Mouse (Mus musculus) CH12.LX (cell line): ENCODE results near the gene Pip5k1b.

Source experiments
- CTCF ChIP-seq, 2 experiments: IDR thresholded peaks in 1 of 2; conservative IDR thresholded peaks in 1 of 2; 2 replicates each; pipeline ENCODE4 v1.5.1; 2011 to 2012; ENCODE audit warnings: low read depth in 2 of 2, low read length in 2 of 2, improper control_type of control experiment in 1 of 2, inconsistent platforms in 1 of 2, mild to moderate bottlenecking in 1 of 2, moderate library complexity in 1 of 2
- IRF4 ChIP-seq: IDR thresholded peaks from 2 replicates; pipeline ENCODE4 v1.6.1; 2014; ENCODE audit warnings: low read depth, mild to moderate bottlenecking, inconsistent platforms, low read length, improper control_type of control experiment
- MAX ChIP-seq: IDR thresholded peaks from 2 replicates; pipeline ENCODE4 v1.6.1; 2011; ENCODE audit warnings: low read length, improper control_type of control experiment
- MAZ ChIP-seq: IDR thresholded peaks from 2 replicates; pipeline ENCODE4 v1.6.1; 2012; ENCODE audit warnings: low read depth, mild to moderate bottlenecking, inconsistent platforms, low read length, improper control_type of control experiment, moderate library complexity
- MXI1 ChIP-seq: IDR thresholded peaks from 2 replicates; pipeline ENCODE4 v1.6.1; 2011; ENCODE audit warnings: mild to moderate bottlenecking, low read depth, low read length, improper control_type of control experiment
- MYC ChIP-seq: IDR thresholded peaks from 2 replicates; pipeline ENCODE4 v1.6.1; 2011; ENCODE audit warnings: low read depth, mild to moderate bottlenecking, improper control_type of control experiment, low read length
- POLR2A ChIP-seq: IDR thresholded peaks from 2 replicates; pipeline ENCODE4 v1.6.1; 2011; ENCODE audit warnings: low read depth, mild to moderate bottlenecking, improper control_type of control experiment, low read length
- POLR2AphosphoS2 ChIP-seq: IDR thresholded peaks from 2 replicates; pipeline ENCODE4 v1.6.1; 2011; ENCODE audit warnings: low read depth, low read length, improper control_type of control experiment
- RAD21 ChIP-seq: IDR thresholded peaks from 2 replicates; pipeline ENCODE4 v1.6.1; 2011; ENCODE audit warnings: low read depth, mild to moderate bottlenecking, low read length, improper control_type of control experiment, moderate library complexity
- SIN3A ChIP-seq: IDR thresholded peaks from 2 replicates; pipeline ENCODE4 v1.6.1; 2012; ENCODE audit warnings: low read length, improper control_type of control experiment, inconsistent platforms
- USF2 ChIP-seq: conservative IDR thresholded peaks from 2 replicates; pipeline ENCODE4 v1.6.1; 2011; ENCODE audit warnings: low read depth, low read length, improper control_type of control experiment
- ZC3H11A ChIP-seq: IDR thresholded peaks from 2 replicates; pipeline ENCODE4 v1.6.1; 2012; ENCODE audit warnings: low read depth, mild to moderate bottlenecking, inconsistent platforms, low read length, improper control_type of control experiment
- ZKSCAN1 ChIP-seq: IDR thresholded peaks from 2 replicates; pipeline ENCODE4 v1.6.1; 2012; ENCODE audit warnings: low read depth, inconsistent platforms, low read length, improper control_type of control experiment, borderline replicate concordance
- ZNF384 ChIP-seq: IDR thresholded peaks from 2 replicates; pipeline ENCODE4 v1.6.1; 2012; ENCODE audit warnings: low read depth, low read length, improper control_type of control experiment, inconsistent platforms

- TF ChIP-seq POLR2A, result no peak
- TF ChIP-seq CTCF (conservative IDR thresholded peaks at IDR 0.05 in 1 of 2, IDR thresholded peaks at IDR 0.05 in 1 of 2; ENCODE audit: low read depth in 2 of 2, low read length in 2 of 2), result no peak
- no peak for TF ChIP-seq ZNF384
- no peak for TF ChIP-seq ZC3H11A
- no peak for TF ChIP-seq IRF4
- no peak for TF ChIP-seq RAD21
- TF ChIP-seq MXI1, result no peak
- no peak for TF ChIP-seq SIN3A
- no peak for TF ChIP-seq ZKSCAN1
- no peak for TF ChIP-seq MAX
- TF ChIP-seq POLR2AphosphoS2, result no peak
- no peak for TF ChIP-seq MAZ
- no peak for TF ChIP-seq USF2
- TF ChIP-seq MYC, result no peak
Measured at GRCm38 (mm10) chr19:24517057-24517456, 38.6 kb downstream of the Pip5k1b start.
